Mouse (Mus musculus): ENCODE data around the gene Cenpf. TPM values are rescaled to one million over a fixed set of nuclear protein-coding genes. Genes with fewer than 3 reads are reported as not detected.

Gene Cenpf
- total and polyA plus RNA-seq, 3 experiments: 16.5 to 28.2 (median 21.5) TPM

DNA sequence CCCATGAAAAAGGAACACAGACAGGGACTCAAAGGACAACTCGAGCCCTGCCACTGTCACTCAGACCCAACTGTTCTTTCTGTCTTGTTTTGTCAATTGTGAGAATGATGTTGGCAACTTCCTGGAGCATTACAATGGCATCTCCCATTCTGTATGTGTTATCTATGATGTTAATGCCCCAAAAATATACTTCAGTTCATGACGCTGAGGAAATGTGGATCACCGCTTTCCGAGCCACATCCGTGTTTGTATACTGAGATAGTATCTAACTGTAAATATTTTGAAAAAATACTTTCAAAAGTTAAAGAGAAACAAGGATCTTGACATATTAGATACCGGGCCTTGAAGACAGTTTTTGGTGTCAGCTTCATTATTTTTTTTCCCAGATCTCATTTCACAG, 1.9 kb downstream of the Cenpf start:
- in situ Hi-C loops (cut with MboI; ENCODE audit: low pct_ligation_motif_present, low pct_unique_long_range_greater_than_20kb, low sequenced_read_pairs) (no loop called here), dilution Hi-C loops (cut with MboI; ENCODE audit: extremely low pct_ligation_motif_present, extremely low pct_unique_long_range_greater_than_20kb, low sequenced_read_pairs) (no loop called here)
- peaks cover 19 to 48% of the 10 kb centered on the region in 2 experiments for H3K36me3 ChIP-seq (replicated peaks in 1 of 2; ENCODE audit: control insufficient read depth in 1 of 2, insufficient read depth in 1 of 2, low read length in 1 of 2)
- no peak for TF ChIP-seq CHD1 (IDR thresholded peaks at IDR 0.05; ENCODE audit: low read depth, low read length)
- no peak for TF ChIP-seq USF2 (conservative IDR thresholded peaks at IDR 0.05; ENCODE audit: low read depth, low read length)
- no peak for TF ChIP-seq ETS1 (conservative IDR thresholded peaks at IDR 0.05; ENCODE audit: low read depth, low read length)
- TF ChIP-seq MAZ (IDR thresholded peaks at IDR 0.05; ENCODE audit: low read depth, low read length): no peak
- no peak for TF ChIP-seq EP300 (IDR thresholded peaks at IDR 0.05; ENCODE audit: low read length)
- peaks cover 4% of the 10 kb centered on the region for H3K27me3 ChIP-seq (replicated peaks)
- H3K4me3 ChIP-seq (replicated peaks in 1 of 3; ENCODE audit: low read depth in 2 of 3, low read length in 2 of 3, poor library complexity in 1 of 3): no peak overlapping the region
- H3K79me2 ChIP-seq (replicated peaks; ENCODE audit: control insufficient read depth, extremely low read depth, insufficient read depth, poor library complexity, severe bottlenecking): peaks cover 13% of the 10 kb centered on the region
- no peak overlapping the region for H3K9ac ChIP-seq (ENCODE audit: insufficient read depth, low read depth)
- H3K27ac ChIP-seq (ENCODE audit: insufficient read depth, low read depth): no peak overlapping the region
- no peak for DNase-seq (ENCODE audit: extremely low read depth)
- H3K4me2 ChIP-seq (ENCODE audit: insufficient read depth, low read depth, poor library complexity, severe bottlenecking): no peak overlapping the region
- H3K4me1 ChIP-seq (ENCODE audit: control insufficient read depth in 1 of 2, insufficient read depth in 2 of 2): peaks cover 0 to 22% of the 10 kb centered on the region in 2 experiments; a peak in 2 of 4 replicates
- H3K9me3 ChIP-seq (replicated peaks; ENCODE audit: low read length): no peaks in the 10 kb centered on the region

DNA sequence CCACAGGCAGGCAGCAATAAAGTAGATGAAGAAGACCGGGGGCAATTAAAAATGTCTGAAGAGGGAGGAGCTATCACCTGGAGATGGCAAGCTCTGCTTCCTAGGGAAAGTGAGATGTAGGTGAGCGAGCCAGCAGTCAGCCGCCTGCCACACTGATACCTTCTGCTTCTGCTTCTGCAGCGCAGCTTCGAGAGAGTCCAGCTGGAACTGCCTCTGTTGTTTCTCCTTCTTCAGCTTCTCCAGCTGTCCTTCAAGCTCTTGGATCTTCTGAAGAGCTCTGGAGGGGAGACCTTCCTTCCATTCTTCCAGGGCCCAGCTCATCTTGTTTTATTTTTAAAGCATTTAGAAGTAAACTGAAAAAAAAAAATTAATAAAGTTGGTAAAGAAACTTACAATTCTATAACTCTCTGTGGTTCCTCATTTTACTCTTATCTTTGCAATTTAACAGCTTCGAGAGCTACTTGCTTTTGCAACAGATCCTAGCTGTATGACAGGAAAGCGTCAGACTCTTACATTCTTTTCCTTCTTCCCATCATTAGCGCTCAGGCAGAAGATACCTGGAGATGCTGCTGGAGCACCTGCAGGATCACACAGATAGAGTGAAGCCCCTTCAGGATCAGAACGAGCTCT, 3.0 kb downstream of the Cenpf start:
- H3K27ac ChIP-seq (ENCODE audit: insufficient read depth, low read depth): no peak overlapping the region
- dilution Hi-C loops (cut with MboI; ENCODE audit: extremely low pct_ligation_motif_present, extremely low pct_unique_long_range_greater_than_20kb, low sequenced_read_pairs) (no loop called here), in situ Hi-C loops (cut with MboI; ENCODE audit: low pct_ligation_motif_present, low pct_unique_long_range_greater_than_20kb, low sequenced_read_pairs) (no loop called here)
- no peak overlapping the region for H3K4me2 ChIP-seq (ENCODE audit: insufficient read depth, low read depth, poor library complexity, severe bottlenecking)
- peaks cover 13% of the 10 kb centered on the region for H3K79me2 ChIP-seq (replicated peaks; ENCODE audit: control insufficient read depth, extremely low read depth, insufficient read depth, poor library complexity, severe bottlenecking)
- H3K36me3 ChIP-seq (replicated peaks in 1 of 2; ENCODE audit: control insufficient read depth in 1 of 2, insufficient read depth in 1 of 2, low read length in 1 of 2): peaks cover 25 to 59% of the 10 kb centered on the region in 2 experiments
- no peaks in the 10 kb centered on the region for H3K27me3 ChIP-seq (replicated peaks)
- H3K9me3 ChIP-seq (replicated peaks; ENCODE audit: low read length): no peaks in the 10 kb centered on the region
- H3K4me3 ChIP-seq (replicated peaks in 1 of 3; ENCODE audit: low read depth in 2 of 3, low read length in 2 of 3, poor library complexity in 1 of 3): no peak overlapping the region
- TF ChIP-seq EP300 (IDR thresholded peaks at IDR 0.05; ENCODE audit: low read length) (no peak), JUN (IDR thresholded peaks at IDR 0.05; ENCODE audit: insufficient read depth, low read depth, low read length) (no peak), ETS1 (conservative IDR thresholded peaks at IDR 0.05; ENCODE audit: low read depth, low read length) (no peak), NELFE (IDR thresholded peaks at IDR 0.05; ENCODE audit: low read depth, low read length) (no peak), MXI1 (IDR thresholded peaks at IDR 0.05; ENCODE audit: low read depth, low read length) (no peak), SMC3 (IDR thresholded peaks at IDR 0.05; ENCODE audit: low read depth, low read length) (no peak), SIN3A (IDR thresholded peaks at IDR 0.05; ENCODE audit: low read length) (no peak), JUND (conservative IDR thresholded peaks at IDR 0.05; ENCODE audit: low read depth, low read length) (no peak), MYC (IDR thresholded peaks at IDR 0.05; ENCODE audit: low read depth, low read length) (no peak), MAZ (IDR thresholded peaks at IDR 0.05; ENCODE audit: low read depth, low read length) (no peak), POLR2AphosphoS2 (IDR thresholded peaks at IDR 0.05; ENCODE audit: low read depth, low read length) (no peak), CTCF (conservative IDR thresholded peaks at IDR 0.05 in 1 of 2, IDR thresholded peaks at IDR 0.05 in 1 of 2; ENCODE audit: low read depth in 2 of 2, low read length in 2 of 2) (no peak), CHD1 (IDR thresholded peaks at IDR 0.05; ENCODE audit: low read depth, low read length) (no peak), BHLHE40 (IDR thresholded peaks at IDR 0.05; ENCODE audit: low read depth, low read length) (no peak)
- no peak overlapping the region for H3K9ac ChIP-seq (ENCODE audit: insufficient read depth, low read depth)
- peaks cover 0 to 22% of the 10 kb centered on the region in 2 experiments; a peak in 2 of 4 replicates for H3K4me1 ChIP-seq (ENCODE audit: control insufficient read depth in 1 of 2, insufficient read depth in 2 of 2)
- DNase-seq (ENCODE audit: extremely low read depth): no peak

All from CH12.LX (cell line).